Mouse (Mus musculus) CH12.LX (cell line): ENCODE measurements around the gene Amigo3. TPM values are rescaled to one million over a fixed set of nuclear protein-coding genes. Genes with fewer than 3 reads are reported as not detected.

ENCODE experiments used
- DNase-seq: peaks from one replicate; pipeline ENCODE4 v3.0.0-alpha.2; 2013; ENCODE audit errors: extremely low read depth
- H3K27ac ChIP-seq: 2 replicates; pipeline ENCODE4 v1.5.1; 2012; ENCODE audit warnings: low read depth, mild to moderate bottlenecking, control low read depth, moderate library complexity; ENCODE audit not compliant: insufficient read depth
- H3K27me3 ChIP-seq: replicated peaks from 2 replicates; pipeline ENCODE3; 2012; ENCODE audit warnings: inconsistent platforms
- H3K36me3 ChIP-seq, 2 experiments: replicated peaks in 1 of 2; 2 replicates each; pipeline versions ENCODE3 to v1.6.1; 2012; ENCODE audit warnings: inconsistent platforms in 1 of 2, low read length in 1 of 2, mild to moderate bottlenecking in 1 of 2, mixed read lengths in 1 of 2, moderate library complexity in 1 of 2; ENCODE audit not compliant: control insufficient read depth in 1 of 2, insufficient read depth in 1 of 2
- H3K4me1 ChIP-seq, 2 experiments: 2 replicates each; pipeline ENCODE4 v1.6.1; 2012; ENCODE audit warnings: inconsistent platforms in 1 of 2, moderate library complexity in 1 of 2; ENCODE audit not compliant: insufficient read depth in 2 of 2, control insufficient read depth in 1 of 2
- H3K4me2 ChIP-seq: 2 replicates; pipeline ENCODE4 v1.6.1; 2012; ENCODE audit warnings: low read depth, mild to moderate bottlenecking, control low read depth; ENCODE audit not compliant: poor library complexity, insufficient read depth, severe bottlenecking
- H3K4me3 ChIP-seq, 3 experiments: fragments of 150-350 bp in 1 of 3; sonication (generic) in 1 of 3; replicated peaks in 1 of 3; 2 replicates each; pipeline versions ENCODE3 to v1.5.1; 2011 to 2012; ENCODE audit warnings: low read depth in 2 of 3, low read length in 2 of 3, mild to moderate bottlenecking in 2 of 3, moderate library complexity in 2 of 3, control low read depth in 1 of 3, improper control_type of control experiment in 1 of 3, inconsistent platforms in 1 of 3, mixed read lengths in 1 of 3; ENCODE audit not compliant: poor library complexity in 1 of 3
- H3K79me2 ChIP-seq: replicated peaks from 2 replicates; pipeline ENCODE4 v1.6.1; 2012; ENCODE audit warnings: mild to moderate bottlenecking, moderate library complexity; ENCODE audit not compliant: control insufficient read depth, poor library complexity, insufficient read depth, severe bottlenecking; ENCODE audit errors: extremely low read depth
- H3K9ac ChIP-seq: 2 replicates; pipeline ENCODE4 v1.6.1; 2012; ENCODE audit warnings: low read depth, mild to moderate bottlenecking, control low read depth, moderate library complexity; ENCODE audit not compliant: insufficient read depth
- H3K9me3 ChIP-seq: replicated peaks from 2 replicates; pipeline ENCODE3; 2012; ENCODE audit warnings: low read length, inconsistent platforms, mixed read lengths
- BHLHE40 ChIP-seq: IDR thresholded peaks from 2 replicates; pipeline ENCODE4 v1.6.1; 2011; ENCODE audit warnings: mild to moderate bottlenecking, low read depth, low read length, improper control_type of control experiment
- CHD1 ChIP-seq: IDR thresholded peaks from 2 replicates; pipeline ENCODE4 v1.6.1; 2012; ENCODE audit warnings: low read depth, low read length, improper control_type of control experiment, inconsistent platforms
- CTCF ChIP-seq, 2 experiments: IDR thresholded peaks in 1 of 2; conservative IDR thresholded peaks in 1 of 2; 2 replicates each; pipeline ENCODE4 v1.5.1; 2011 to 2012; ENCODE audit warnings: low read depth in 2 of 2, low read length in 2 of 2, improper control_type of control experiment in 1 of 2, inconsistent platforms in 1 of 2, mild to moderate bottlenecking in 1 of 2, moderate library complexity in 1 of 2
- E2F4 ChIP-seq: IDR thresholded peaks from 2 replicates; pipeline ENCODE4 v1.6.1; 2011; ENCODE audit warnings: low read depth, low read length, improper control_type of control experiment; ENCODE audit not compliant: insufficient replicate concordance
- ELF1 ChIP-seq: IDR thresholded peaks from 2 replicates; pipeline ENCODE4 v1.6.1; 2014; ENCODE audit warnings: low read depth, mild to moderate bottlenecking, inconsistent platforms, low read length, improper control_type of control experiment
- EP300 ChIP-seq: IDR thresholded peaks from 2 replicates; pipeline ENCODE4 v1.6.1; 2011; ENCODE audit warnings: low read length, improper control_type of control experiment
- IRF4 ChIP-seq: IDR thresholded peaks from 2 replicates; pipeline ENCODE4 v1.6.1; 2014; ENCODE audit warnings: low read depth, mild to moderate bottlenecking, inconsistent platforms, low read length, improper control_type of control experiment
- JUN ChIP-seq: IDR thresholded peaks from 2 replicates; pipeline ENCODE4 v1.6.1; 2011; ENCODE audit warnings: low read depth, mild to moderate bottlenecking, low read length, improper control_type of control experiment, moderate library complexity; ENCODE audit not compliant: insufficient read depth
- KAT2A ChIP-seq: IDR thresholded peaks from 2 replicates; pipeline ENCODE4 v1.6.1; 2012; ENCODE audit warnings: low read length, improper control_type of control experiment, inconsistent platforms; ENCODE audit not compliant: insufficient replicate concordance
- MYC ChIP-seq: IDR thresholded peaks from 2 replicates; pipeline ENCODE4 v1.6.1; 2011; ENCODE audit warnings: low read depth, mild to moderate bottlenecking, improper control_type of control experiment, low read length
- NRF1 ChIP-seq: IDR thresholded peaks from 2 replicates; pipeline ENCODE4 v1.6.1; 2014; ENCODE audit warnings: low read depth, mild to moderate bottlenecking, inconsistent platforms, low read length, improper control_type of control experiment, moderate library complexity
- POLR2AphosphoS2 ChIP-seq: IDR thresholded peaks from 2 replicates; pipeline ENCODE4 v1.6.1; 2011; ENCODE audit warnings: low read depth, low read length, improper control_type of control experiment
- RAD21 ChIP-seq: IDR thresholded peaks from 2 replicates; pipeline ENCODE4 v1.6.1; 2011; ENCODE audit warnings: low read depth, mild to moderate bottlenecking, low read length, improper control_type of control experiment, moderate library complexity
- RCOR1 ChIP-seq: conservative IDR thresholded peaks from 2 replicates; pipeline ENCODE4 v1.6.1; 2012; ENCODE audit warnings: low read depth, mild to moderate bottlenecking, inconsistent platforms, low read length, improper control_type of control experiment
- SIN3A ChIP-seq: IDR thresholded peaks from 2 replicates; pipeline ENCODE4 v1.6.1; 2012; ENCODE audit warnings: low read length, improper control_type of control experiment, inconsistent platforms
- USF2 ChIP-seq: conservative IDR thresholded peaks from 2 replicates; pipeline ENCODE4 v1.6.1; 2011; ENCODE audit warnings: low read depth, low read length, improper control_type of control experiment
- ZC3H11A ChIP-seq: IDR thresholded peaks from 2 replicates; pipeline ENCODE4 v1.6.1; 2012; ENCODE audit warnings: low read depth, mild to moderate bottlenecking, inconsistent platforms, low read length, improper control_type of control experiment
- ZMIZ1 ChIP-seq: IDR thresholded peaks from 2 replicates; pipeline ENCODE4 v1.6.1; 2012; ENCODE audit warnings: low read depth, mild to moderate bottlenecking, inconsistent platforms, low read length, improper control_type of control experiment
- ZNF384 ChIP-seq: IDR thresholded peaks from 2 replicates; pipeline ENCODE4 v1.6.1; 2012; ENCODE audit warnings: low read depth, low read length, improper control_type of control experiment, inconsistent platforms
- dilution Hi-C: fragments of 300-500 bp; cut with MboI; formaldehyde crosslinking; loops from 2 replicates; pipeline ENCODE4 v1.14.3; 2020; ENCODE audit warnings: low sequenced_read_pairs; ENCODE audit not compliant: extremely low pct_unique_long_range_greater_than_20kb, extremely low pct_ligation_motif_present
- in situ Hi-C: fragments of 300-500 bp; cut with MboI; formaldehyde crosslinking; loops from 3 replicates; pipeline ENCODE4 v1.14.3; 2019; ENCODE audit warnings: low sequenced_read_pairs, low pct_ligation_motif_present, low pct_unique_long_range_greater_than_20kb, mixed read lengths
- polyA plus RNA-seq: library from polyadenylated mRNA; unstranded; fragments of >175 nt; gene quantifications from 2 replicates; pipeline ENCODE4 v1.2.1, GENCODE M21; 2012; ENCODE audit warnings: low read depth; ENCODE audit not compliant: insufficient read length
- total RNA-seq, 2 experiments: library from RNA; depleted of rRNA; stranded (reverse); fragments of 300-350 nt in 1 of 2; fragments of >200 nt in 1 of 2; gene quantifications; 2 replicates each; pipeline ENCODE4 v1.2.3; 2012 to 2014

Gene Amigo3
- total and polyA plus RNA-seq, 3 experiments = 2.0 to 4.4 (median 2.2) TPM

- Histone ChIP-seq H3K9me3 (no peaks in the 10 kb centered on the region), H3K4me2 (peak overlapping the region; percentile 45), H3K4me1 (peaks cover 0 to 36% of the 10 kb centered on the region in 2 experiments; a peak in 2 of 4 replicates), H3K27ac (no peak overlapping the region), H3K4me3 (peak overlapping the region; percentile 64 to 96 (median 93)), H3K27me3 (no peaks in the 10 kb centered on the region), H3K9ac (peak overlapping the region; percentile 92), H3K36me3 (peaks cover 2 to 15% of the 10 kb centered on the region in 2 experiments), H3K79me2 (peaks cover 50% of the 10 kb centered on the region)
- in situ Hi-C loops = no loop called here
- no peak for DNase-seq
- dilution Hi-C loops = no loop called here
- TF ChIP-seq BHLHE40 (0 out of 2 replicates have a peak, but pooled peaks have one; percentile 11), IRF4 (no peak), NRF1 (no peak)
Measured at GRCm38 (mm10) chr9:108003531-108003890, 49.4 kb upstream of the Amigo3 start.

GRCm38 (mm10) chr9:108008041-108008440, 44.9 kb upstream of the Amigo3 start:
- H3K4me1 ChIP-seq = peaks cover 4 to 48% of the 10 kb centered on the region in 2 experiments; a peak in 3 of 4 replicates
- peaks cover 5 to 33% of the 10 kb centered on the region in 2 experiments for H3K36me3 ChIP-seq
- dilution Hi-C loops (no loop called here), in situ Hi-C loops (no loop called here)
- H3K4me2 ChIP-seq = no peak overlapping the region
- no peak overlapping the region for H3K9ac ChIP-seq
- H3K27ac ChIP-seq = no peak overlapping the region
- no peak for DNase-seq
- no peak overlapping the region for H3K4me3 ChIP-seq
- no peaks in the 10 kb centered on the region for H3K9me3 ChIP-seq
- no peaks in the 10 kb centered on the region for H3K27me3 ChIP-seq
- peaks cover 65% of the 10 kb centered on the region for H3K79me2 ChIP-seq
- no peak for TF ChIP-seq BHLHE40
- no peak for TF ChIP-seq ZC3H11A
- TF ChIP-seq MYC = no peak
- TF ChIP-seq RCOR1 = no peak
- no peak for TF ChIP-seq ZMIZ1
- TF ChIP-seq ELF1 = no peak
- no peak for TF ChIP-seq KAT2A
- TF ChIP-seq CTCF (conservative IDR thresholded peaks at IDR 0.05 in 1 of 2, IDR thresholded peaks at IDR 0.05 in 1 of 2; ENCODE audit: low read depth in 2 of 2, low read length in 2 of 2) = no peak
- no peak for TF ChIP-seq JUN
- no peak for TF ChIP-seq USF2
- TF ChIP-seq E2F4 = no peak
- TF ChIP-seq EP300 = no peak
- TF ChIP-seq ZNF384 = no peak
- TF ChIP-seq CHD1 = no peak
- TF ChIP-seq SIN3A = no peak
- TF ChIP-seq RAD21 = no peak
- TF ChIP-seq POLR2AphosphoS2 = no peak
